Mouse (Mus musculus): ENCODE data around the gene Cnnm4. TPM values are rescaled to one million over a fixed set of nuclear protein-coding genes. Genes with fewer than 3 reads are reported as not detected.

The Cnnm4 gene
- polyA plus RNA-seq, 1 experiment = 21.6 TPM

DNA sequence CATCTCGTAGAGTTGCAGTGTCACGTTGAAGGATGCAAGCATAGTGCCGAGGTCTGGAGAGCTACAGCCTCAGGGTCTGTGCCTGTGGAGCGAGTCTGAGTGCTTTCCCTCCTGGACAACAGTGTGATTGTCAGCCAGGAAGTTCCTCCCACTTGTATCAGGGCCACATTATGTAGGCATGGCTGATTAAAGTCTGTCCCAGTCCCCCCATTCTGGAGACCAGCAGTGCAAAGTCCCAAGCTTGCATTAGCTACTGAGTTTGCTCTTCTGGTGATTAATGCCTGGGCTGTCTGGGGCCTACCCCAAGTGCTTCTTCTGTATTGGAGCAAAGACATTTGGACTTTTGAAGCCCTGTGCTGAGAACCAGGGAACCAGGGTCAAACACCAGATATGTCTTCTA lies 12.4 kb downstream of the Cnnm4 start:
- no peak overlapping the region for H3ac ChIP-seq (ENCODE audit: control insufficient read depth, insufficient read length)
- TF ChIP-seq MYOG (IDR thresholded peaks at IDR 0.05; ENCODE audit: control insufficient read depth in 1 of 3, insufficient read depth in 1 of 3, insufficient read length in 2 of 3, low read depth in 2 of 3) (no peak), MYOD1 (IDR thresholded peaks at IDR 0.05; ENCODE audit: control insufficient read depth in 1 of 3, insufficient read length in 2 of 3, low read depth in 2 of 3) (no peak), POLR2AphosphoS2 (IDR thresholded peaks at IDR 0.05; ENCODE audit: insufficient read length, low read depth) (no peak), SRF (IDR thresholded peaks at IDR 0.05; ENCODE audit: control insufficient read depth, insufficient read length, low read depth) (no peak), TCF12 (IDR thresholded peaks at IDR 0.05; ENCODE audit: insufficient read depth, poor library complexity, severe bottlenecking) (no peak), USF1 (IDR thresholded peaks at IDR 0.05; ENCODE audit: low read depth) (no peak), MAX (IDR thresholded peaks at IDR 0.05; ENCODE audit: low read depth) (no peak), POLR2A (IDR thresholded peaks at IDR 0.05; ENCODE audit: insufficient read length, low read depth) (no peak)
- peaks cover 51% of the 10 kb centered on the region for H3K79me2 ChIP-seq (ENCODE audit: control insufficient read depth, insufficient read depth)
- H3K27me3 ChIP-seq (ENCODE audit: control insufficient read depth, insufficient read depth, insufficient read length) = no peaks in the 10 kb centered on the region
- no peak overlapping the region for H3K4me3 ChIP-seq
- no peak overlapping the region for H3K4me2 ChIP-seq (ENCODE audit: low read depth)
- H3K36me3 ChIP-seq (ENCODE audit: control insufficient read depth, insufficient read depth) = no peaks in the 10 kb centered on the region

DNA sequence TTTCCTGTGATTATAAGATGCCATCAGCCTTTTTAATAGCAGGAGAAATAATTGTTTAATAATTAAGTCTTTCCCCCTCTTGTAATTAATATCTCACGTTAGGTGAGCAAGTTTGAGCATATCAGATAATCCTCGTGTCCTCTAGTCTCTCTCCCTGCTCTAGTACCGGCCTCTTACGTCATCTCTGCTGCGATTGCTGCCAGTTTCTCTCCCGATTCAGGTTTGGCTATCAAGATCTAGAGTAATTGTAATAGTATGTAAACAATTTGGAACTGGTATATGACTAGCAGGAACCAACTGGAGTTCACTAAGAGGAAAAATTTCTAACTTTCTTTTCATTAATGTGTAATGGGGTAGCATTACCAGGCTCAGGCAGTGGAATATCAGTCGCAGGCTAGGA lies 13.7 kb downstream of the Cnnm4 start:
- H3K4me2 ChIP-seq (ENCODE audit: low read depth) = no peak overlapping the region
- no peak overlapping the region for H3K4me3 ChIP-seq
- H3K27me3 ChIP-seq (ENCODE audit: control insufficient read depth, insufficient read depth, insufficient read length) = no peaks in the 10 kb centered on the region
- TF ChIP-seq SRF (IDR thresholded peaks at IDR 0.05; ENCODE audit: control insufficient read depth, insufficient read length, low read depth) = no peak
- no peak for TF ChIP-seq POLR2A (IDR thresholded peaks at IDR 0.05; ENCODE audit: insufficient read length, low read depth)
- TF ChIP-seq MAX (IDR thresholded peaks at IDR 0.05; ENCODE audit: low read depth) = no peak
- TF ChIP-seq REST (IDR thresholded peaks at IDR 0.05; ENCODE audit: insufficient read depth, insufficient read length) = no peak
- peaks cover 45% of the 10 kb centered on the region for H3K79me2 ChIP-seq (ENCODE audit: control insufficient read depth, insufficient read depth)
- H3K36me3 ChIP-seq (ENCODE audit: control insufficient read depth, insufficient read depth) = no peaks in the 10 kb centered on the region
- no peak overlapping the region for H3ac ChIP-seq (ENCODE audit: control insufficient read depth, insufficient read length)

DNA sequence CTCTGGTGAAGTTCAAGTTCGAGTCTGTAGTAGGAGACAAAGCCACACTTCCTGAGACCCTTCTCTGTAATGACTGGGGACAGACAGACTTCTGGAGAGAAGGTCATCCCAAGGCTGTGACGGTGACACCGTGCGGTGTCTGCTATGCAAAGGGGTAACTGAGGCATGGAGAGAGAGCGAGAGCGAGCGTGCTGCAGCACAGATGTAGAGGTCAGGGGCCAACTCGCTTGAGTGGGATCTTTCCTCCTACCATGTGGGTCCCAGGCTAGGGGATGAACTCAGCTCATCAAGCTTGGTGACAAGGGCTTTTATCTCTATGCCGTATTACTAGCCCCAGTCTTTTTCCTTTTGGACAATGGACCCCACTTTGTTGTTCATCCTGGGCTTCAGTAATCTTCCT lies 15.7 kb downstream of the Cnnm4 start:
- Histone ChIP-seq H3K4me3 (no peak overlapping the region), H3K79me2 (ENCODE audit: control insufficient read depth, insufficient read depth) (peaks cover 41% of the 10 kb centered on the region), H3K4me2 (ENCODE audit: low read depth) (no peak overlapping the region), H3K36me3 (ENCODE audit: control insufficient read depth, insufficient read depth) (no peaks in the 10 kb centered on the region), H3K27me3 (ENCODE audit: control insufficient read depth, insufficient read depth, insufficient read length) (no peaks in the 10 kb centered on the region), H3ac (ENCODE audit: control insufficient read depth, insufficient read length) (no peak overlapping the region)
- TF ChIP-seq CEBPB (IDR thresholded peaks at IDR 0.05; ENCODE audit: insufficient read depth, poor library complexity, severe bottlenecking) (no peak), POLR2A (IDR thresholded peaks at IDR 0.05; ENCODE audit: insufficient read length, low read depth) (no peak), E2F4 (IDR thresholded peaks at IDR 0.05; ENCODE audit: insufficient read depth) (no peak), POLR2AphosphoS2 (IDR thresholded peaks at IDR 0.05; ENCODE audit: insufficient read length, low read depth) (no peak), SRF (IDR thresholded peaks at IDR 0.05; ENCODE audit: control insufficient read depth, insufficient read length, low read depth) (no peak), TCF3 (IDR thresholded peaks at IDR 0.05; ENCODE audit: insufficient read length, low read depth) (no peak), MYOD1 (IDR thresholded peaks at IDR 0.05; ENCODE audit: control insufficient read depth in 1 of 3, insufficient read length in 2 of 3, low read depth in 2 of 3) (no peak)

DNA sequence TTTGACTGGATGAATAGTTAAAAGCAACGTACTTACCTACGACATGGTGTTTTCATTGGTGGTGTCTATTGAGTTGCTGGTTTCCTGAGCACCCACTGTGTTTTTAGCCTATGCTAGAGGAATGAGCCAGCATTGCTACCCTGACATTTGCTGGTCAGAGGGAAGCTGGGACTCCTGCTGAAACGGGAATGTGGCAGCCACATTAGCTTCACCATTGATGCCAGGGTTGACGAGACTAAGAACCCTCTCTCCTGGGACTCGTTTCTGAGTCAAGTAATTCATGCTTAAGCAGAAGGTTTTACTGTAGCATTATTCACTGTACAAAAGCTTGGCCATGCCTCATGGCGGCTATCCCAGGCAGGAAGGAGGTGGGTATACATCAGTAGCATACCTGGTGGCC lies 18.2 kb downstream of the Cnnm4 start:
- TF ChIP-seq MAX (IDR thresholded peaks at IDR 0.05; ENCODE audit: low read depth) = no peak
- no peak for TF ChIP-seq TCF12 (IDR thresholded peaks at IDR 0.05; ENCODE audit: insufficient read depth, poor library complexity, severe bottlenecking)
- no peak for TF ChIP-seq E2F4 (IDR thresholded peaks at IDR 0.05; ENCODE audit: insufficient read depth)
- TF ChIP-seq POLR2AphosphoS2 (IDR thresholded peaks at IDR 0.05; ENCODE audit: insufficient read length, low read depth) = no peak
- TF ChIP-seq REST (IDR thresholded peaks at IDR 0.05; ENCODE audit: insufficient read depth, insufficient read length) = no peak
- TF ChIP-seq MYOD1 (IDR thresholded peaks at IDR 0.05; ENCODE audit: control insufficient read depth in 1 of 3, insufficient read length in 2 of 3, low read depth in 2 of 3) = no peak
- no peak for TF ChIP-seq SRF (IDR thresholded peaks at IDR 0.05; ENCODE audit: control insufficient read depth, insufficient read length, low read depth)
- TF ChIP-seq USF1 (IDR thresholded peaks at IDR 0.05; ENCODE audit: low read depth) = no peak
- peaks cover 39% of the 10 kb centered on the region for H3K79me2 ChIP-seq (ENCODE audit: control insufficient read depth, insufficient read depth)
- H3K4me3 ChIP-seq = no peak overlapping the region
- H3K4me2 ChIP-seq (ENCODE audit: low read depth) = no peak overlapping the region
- no peaks in the 10 kb centered on the region for H3K36me3 ChIP-seq (ENCODE audit: control insufficient read depth, insufficient read depth)
- no peak overlapping the region for H3ac ChIP-seq (ENCODE audit: control insufficient read depth, insufficient read length)
- H3K27me3 ChIP-seq (ENCODE audit: control insufficient read depth, insufficient read depth, insufficient read length) = no peaks in the 10 kb centered on the region

DNA sequence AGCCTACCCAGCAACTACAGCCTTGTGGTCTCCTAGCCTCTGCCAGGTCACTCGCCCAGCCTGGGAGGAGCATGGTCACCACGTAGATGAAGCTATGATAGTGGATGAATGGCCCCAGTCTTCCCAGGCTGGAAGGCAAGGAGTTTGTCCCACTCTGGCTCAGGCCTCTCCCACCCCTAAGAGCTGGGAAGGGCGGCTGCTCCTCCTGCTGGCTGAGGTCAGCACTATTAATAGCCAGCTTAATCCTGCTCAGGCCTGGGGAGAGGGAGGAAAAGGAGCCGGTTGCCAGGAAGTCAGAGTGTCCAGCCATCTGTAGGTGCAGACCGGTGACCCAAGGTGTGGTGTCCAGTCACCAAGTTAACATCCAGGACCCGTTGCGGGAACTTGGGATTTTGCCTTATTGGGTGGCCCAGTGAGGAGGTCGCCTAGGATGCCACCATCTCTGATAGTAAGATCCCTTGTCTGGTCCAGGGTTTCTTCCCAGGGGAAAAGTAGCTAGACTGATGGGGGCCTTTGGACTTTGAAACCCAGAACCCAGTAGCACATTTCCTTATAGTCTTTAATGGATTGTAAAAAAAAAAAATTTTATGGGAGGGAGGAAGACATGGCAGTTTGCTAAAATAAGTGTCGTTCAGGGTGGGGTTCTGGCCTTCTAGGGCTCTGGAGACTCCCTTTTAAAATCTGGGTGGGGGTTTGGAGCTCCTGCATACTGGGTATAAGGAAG lies 21.2 kb downstream of the Cnnm4 start:
- H3K79me2 ChIP-seq (ENCODE audit: control insufficient read depth, insufficient read depth) = peaks cover 38% of the 10 kb centered on the region
- no peak overlapping the region for H3ac ChIP-seq (ENCODE audit: control insufficient read depth, insufficient read length)
- H3K27me3 ChIP-seq (ENCODE audit: control insufficient read depth, insufficient read depth, insufficient read length) = no peaks in the 10 kb centered on the region
- H3K4me2 ChIP-seq (ENCODE audit: low read depth) = peak overlapping the region; percentile 49
- H3K4me3 ChIP-seq = no peak overlapping the region
- TF ChIP-seq E2F4 (IDR thresholded peaks at IDR 0.05; ENCODE audit: insufficient read depth) (no peak), TCF12 (IDR thresholded peaks at IDR 0.05; ENCODE audit: insufficient read depth, poor library complexity, severe bottlenecking) (no peak), POLR2AphosphoS2 (IDR thresholded peaks at IDR 0.05; ENCODE audit: insufficient read length, low read depth) (no peak), SRF (IDR thresholded peaks at IDR 0.05; ENCODE audit: control insufficient read depth, insufficient read length, low read depth) (no peak), TCF3 (IDR thresholded peaks at IDR 0.05; ENCODE audit: insufficient read length, low read depth) (no peak)
- H3K36me3 ChIP-seq (ENCODE audit: control insufficient read depth, insufficient read depth) = no peaks in the 10 kb centered on the region

Measured in myocyte (in vitro differentiated cells).